Mouse (Mus musculus): ENCODE data around the gene Mx1. TPM values are rescaled to one million over a fixed set of nuclear protein-coding genes. Genes with fewer than 3 reads are reported as not detected.

Gene Mx1
- polyA plus RNA-seq, 1 experiment from 2014 or later = not detected

Other genes starting within 250 kb of the Mx1 start
- gene Bace2, start 106.2 kb downstream of the Mx1 start, polyA plus RNA-seq (2014; fragmentation: Nextera tagmentation; extraction: Ambion mirVana) = 3.7 and 9.1 TPM in 2 replicates
- gene Fam3b, start 51.9 kb upstream of the Mx1 start, polyA plus RNA-seq (2014; fragmentation: Nextera tagmentation; extraction: Ambion mirVana) = not detected in 2 replicates
- 0.41 and 1.6 TPM in 2 replicates for gene Tmprss2, start 148.3 kb upstream of the Mx1 start, polyA plus RNA-seq (2014; fragmentation: Nextera tagmentation; extraction: Ambion mirVana)